In the genomic region with DNA sequence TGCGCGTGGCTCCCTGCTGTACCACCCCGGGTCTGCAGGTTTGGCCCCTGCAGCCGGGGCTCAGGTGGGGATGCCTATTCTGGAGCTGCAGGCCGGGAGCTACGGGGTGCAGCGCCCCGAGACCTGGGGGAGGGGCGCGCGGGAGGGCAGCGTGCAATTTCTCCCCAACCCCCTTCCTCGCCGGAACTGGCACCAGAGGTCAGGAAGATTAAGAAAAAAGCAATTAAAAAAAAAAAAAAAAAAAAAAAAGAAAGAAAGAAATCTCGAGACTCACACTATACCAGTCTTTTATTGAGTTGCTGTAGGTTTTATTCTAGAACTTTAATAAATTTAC, we compare ENCODE assay signal across 8 mouse cellular contexts. TPM values are rescaled to one million over a fixed set of nuclear protein-coding genes. Genes with fewer than 3 reads are reported as not detected.
DNase-seq lines count a peak whose midpoint lies in the region; ATAC-seq and TF ChIP-seq lines count a peak whose summit lies in the region.

No protein-coding gene starts in this region.

- H3K4me1 ChIP-seq in lung, embryonic 14.5 days (ENCODE audit: insufficient read depth): no peaks in the 10 kb centered on the region
- H3K4me1 ChIP-seq in embryonic facial prominence, embryonic 14.5 days (ENCODE audit: control insufficient read depth, insufficient read depth, low read length): 0 out of 2 replicates have a peak, but pooled peaks cover 3% of the 10 kb centered on the region
- H3K4me1 ChIP-seq in intestine, embryonic 16.5 days (ENCODE audit: control insufficient read depth, insufficient read depth, low read length): peaks cover 10% of the 10 kb centered on the region
- H3K4me1 ChIP-seq in neural tube, embryonic 13.5 days (replicated peaks): peaks cover 3% of the 10 kb centered on the region

- DNase-seq in lung, embryonic 14.5 days: no peak
- DNase-seq in lung, postnatal 14 days: no peak
- DNase-seq in embryonic facial prominence, embryonic 14.5 days (ENCODE audit: low spot score): no peak
- no peak for DNase-seq in adipocyte (ENCODE audit: low spot score)
- no peak for DNase-seq in urinary bladder, postnatal 25 days (ENCODE audit: low spot score)

- peak overlapping the region; percentile 86 for H3K27ac ChIP-seq in lung, embryonic 14.5 days (ENCODE audit: low read depth)
- H3K27ac ChIP-seq in embryonic facial prominence, embryonic 14.5 days (replicated peaks; ENCODE audit: low read depth, low read length): no peak overlapping the region
- H3K27ac ChIP-seq in intestine, embryonic 16.5 days (ENCODE audit: low read length): peak overlapping the region; percentile 66; the same call in 1 of the 2 replicates
- H3K27ac ChIP-seq in neural tube, embryonic 13.5 days (replicated peaks): no peak overlapping the region

- H3K9ac ChIP-seq in lung, embryonic 14.5 days: peak overlapping the region; percentile 87
- H3K9ac ChIP-seq in embryonic facial prominence, embryonic 14.5 days (ENCODE audit: low read depth, low read length): peak overlapping the region; percentile 92
- peak overlapping the region; percentile 89 for H3K9ac ChIP-seq in intestine, embryonic 16.5 days (ENCODE audit: low read depth, low read length)
- H3K9ac ChIP-seq in neural tube, embryonic 13.5 days: peak overlapping the region; percentile 83

- TF ChIP-seq CTCF in lung, embryonic 14.5 days (IDR thresholded peaks at IDR 0.05; ENCODE audit: low read depth): no peak

- no peaks in the 10 kb centered on the region for H3K27me3 ChIP-seq in lung, embryonic 14.5 days (ENCODE audit: insufficient read depth, low read length)
- H3K27me3 ChIP-seq in embryonic facial prominence, embryonic 14.5 days (replicated peaks; ENCODE audit: control insufficient read depth, insufficient read depth, low read length): no peaks in the 10 kb centered on the region
- peaks cover 3% of the 10 kb centered on the region; the same call in 1 of the 2 replicates for H3K27me3 ChIP-seq in intestine, embryonic 16.5 days (replicated peaks; ENCODE audit: control insufficient read depth, insufficient read depth, low read length)
- peaks cover 55% of the 10 kb centered on the region for H3K27me3 ChIP-seq in neural tube, embryonic 13.5 days

- H3K36me3 ChIP-seq in lung, embryonic 14.5 days (ENCODE audit: insufficient read depth): no peaks in the 10 kb centered on the region
- no peaks in the 10 kb centered on the region for H3K36me3 ChIP-seq in embryonic facial prominence, embryonic 14.5 days (ENCODE audit: control insufficient read depth, insufficient read depth, low read length)
- H3K36me3 ChIP-seq in intestine, embryonic 16.5 days (ENCODE audit: control insufficient read depth, insufficient read depth, low read length): no peaks in the 10 kb centered on the region
- H3K36me3 ChIP-seq in neural tube, embryonic 13.5 days: no peaks in the 10 kb centered on the region

- ATAC-seq in lung, embryonic 14.5 days (ENCODE audit: insufficient read depth): no peak
- no peak for ATAC-seq in embryonic facial prominence, embryonic 14.5 days (ENCODE audit: low read depth)
- no peak for ATAC-seq in intestine, embryonic 16.5 days
- ATAC-seq in neural tube, embryonic 13.5 days (ENCODE audit: low read depth): no peak
- no peak for ATAC-seq in erythroid progenitor cell, adult 5-6 weeks (replicated peaks; ENCODE audit: low FRiP score, poor library complexity, severe bottlenecking)

- peak overlapping the region; percentile 82 for H3K4me2 ChIP-seq in lung, embryonic 14.5 days
- H3K4me2 ChIP-seq in embryonic facial prominence, embryonic 14.5 days (ENCODE audit: low read depth, low read length): peak overlapping the region; percentile 89
- H3K4me2 ChIP-seq in intestine, embryonic 16.5 days (ENCODE audit: low read depth, low read length): peak overlapping the region; percentile 93
- peak overlapping the region; percentile 99 for H3K4me2 ChIP-seq in neural tube, embryonic 13.5 days

- H3K9me3 ChIP-seq in lung, embryonic 14.5 days (ENCODE audit: low read depth, low read length): no peaks in the 10 kb centered on the region
- H3K9me3 ChIP-seq in embryonic facial prominence, embryonic 14.5 days (ENCODE audit: control insufficient read depth, low read length): no peaks in the 10 kb centered on the region
- no peaks in the 10 kb centered on the region for H3K9me3 ChIP-seq in intestine, embryonic 16.5 days (ENCODE audit: control insufficient read depth, low read length)
- no peaks in the 10 kb centered on the region for H3K9me3 ChIP-seq in neural tube, embryonic 13.5 days

- under 1% methylated on average over 15 of the region's 15 CpGs for WGBS in lung, embryonic 14.5 days
- 0% methylated on average over 15 of the region's 15 CpGs for WGBS in embryonic facial prominence, embryonic 14.5 days
- 0% methylated on average over 15 of the region's 15 CpGs for WGBS in intestine, embryonic 16.5 days
- 1% methylated on average over 15 of the region's 15 CpGs for WGBS in neural tube, embryonic 13.5 days

- H3K4me3 ChIP-seq in lung, embryonic 14.5 days (ENCODE audit: low read depth, low read length): peak overlapping the region; percentile 81
- H3K4me3 ChIP-seq in embryonic facial prominence, embryonic 14.5 days (ENCODE audit: low read depth, low read length): peak overlapping the region; percentile 70
- H3K4me3 ChIP-seq in intestine, embryonic 16.5 days (ENCODE audit: low read length): peak overlapping the region; percentile 90
- peak overlapping the region; percentile 74 for H3K4me3 ChIP-seq in neural tube, embryonic 13.5 days

RNA-seq across cellular contexts. Expression of gene Cdca7l, which starts 40.0 kb away (rescaled TPM):
- polyA plus RNA-seq in lung, embryonic 14.5 days (2014; fragmentation: Nextera tagmentation; extraction: Ambion mirVana): 67.7 and 71.5 TPM in 2 replicates
- 27.8 and 35.2 TPM in 2 replicates for polyA plus RNA-seq in embryonic facial prominence, embryonic 14.5 days (2014; fragmentation: Nextera tagmentation; extraction: Ambion mirVana)
- 31.9 and 33.0 TPM in 2 replicates for polyA plus RNA-seq in intestine, embryonic 16.5 days (2015; fragmentation: Nextera tagmentation; extraction: Ambion mirVana)
- 3.3 and 5.4 TPM in 2 replicates for polyA plus RNA-seq in neural tube, embryonic 13.5 days (2015; fragmentation: Nextera tagmentation; extraction: Ambion mirVana)
- total RNA-seq in erythroid progenitor cell, adult 5-6 weeks (2015; ENCODE audit: low replicate concordance): 5.9 and 7.6 TPM in 2 replicates
- total RNA-seq in erythroid progenitor cell, adult 5-6 weeks (2017; ENCODE audit: low replicate concordance): 16.7 and 17.9 TPM in 2 replicates

Comparison
In these comparisons a context has a peak if more than half of its experiments do, and no peak if none do; other contexts are left out.
1. H3K27ac ChIP-seq: peak in lung, embryonic 14.5 days (single experiment) and intestine, embryonic 16.5 days (single experiment); none in embryonic facial prominence, embryonic 14.5 days (single experiment) and neural tube, embryonic 13.5 days (single experiment).
2. Peak in every context shown above with its lines, with median percentiles within 50 percentile points of each other: H3K4me2 ChIP-seq, H3K4me3 ChIP-seq and H3K9ac ChIP-seq.